Mouse (Mus musculus): ENCODE results near the gene Dbx2. TPM values are rescaled to one million over a fixed set of nuclear protein-coding genes. Genes with fewer than 3 reads are reported as not detected.

Dbx2 gene
- total and polyA plus RNA-seq, 3 experiments, result 0.04 to 0.15 TPM; not detected in 1

- no peaks in the 10 kb centered on the region for H3K9me3 ChIP-seq (replicated peaks; ENCODE audit: insufficient read depth, low read length)
- H3K27me3 ChIP-seq (ENCODE audit: control insufficient read depth in 1 of 2, insufficient read depth in 2 of 2, low read length in 2 of 2), result no peaks in the 10 kb centered on the region
- no peaks in the 10 kb centered on the region for H3K79me2 ChIP-seq (ENCODE audit: control insufficient read depth, insufficient read depth, low read length, poor library complexity)
- peaks cover 17 to 19% of the 10 kb centered on the region in 2 experiments; a peak in 3 of 4 replicates for H3K4me1 ChIP-seq (ENCODE audit: control insufficient read depth in 1 of 2, insufficient read depth in 2 of 2, low read length in 2 of 2)
- no peak overlapping the region for H3K9ac ChIP-seq (ENCODE audit: control insufficient read depth, low read depth, low read length, poor library complexity, severe bottlenecking)
- DNase-seq (ENCODE audit: low read depth, low spot score), result no peak
- peaks cover 0 to 6% of the 10 kb centered on the region in 2 experiments; a peak in 2 of 4 replicates for H3K36me3 ChIP-seq (ENCODE audit: control insufficient read depth in 1 of 2, insufficient read depth in 2 of 2, low read length in 2 of 2)
- H3K27ac ChIP-seq (ENCODE audit: control insufficient read depth, low read depth, low read length), result no peak overlapping the region
- TF ChIP-seq HCFC1 (IDR thresholded peaks at IDR 0.05; ENCODE audit: low read depth, low read length) (no peak), MAX (IDR thresholded peaks at IDR 0.05; ENCODE audit: low read length) (no peak), SMC3 (IDR thresholded peaks at IDR 0.05; ENCODE audit: low read depth, low read length) (no peak), POLR2A (IDR thresholded peaks at IDR 0.05; ENCODE audit: control insufficient read depth in 1 of 2, insufficient read depth in 1 of 2, low read depth in 1 of 2, low read length in 2 of 2, poor library complexity in 1 of 2) (no peak), NRF1 (IDR thresholded peaks at IDR 0.05; ENCODE audit: insufficient read depth, low read depth, low read length, poor library complexity, severe bottlenecking) (no peak), MYC (IDR thresholded peaks at IDR 0.05; ENCODE audit: low read depth, low read length) (no peak), USF2 (IDR thresholded peaks at IDR 0.05; ENCODE audit: borderline replicate concordance in 1 of 2, insufficient read depth in 1 of 2, low read depth in 1 of 2, low read length in 2 of 2) (no peak), EP300 (IDR thresholded peaks at IDR 0.05; ENCODE audit: low read depth in 1 of 2, low read length in 2 of 2) (no peak), NELFE (IDR thresholded peaks at IDR 0.05; ENCODE audit: low read depth, low read length) (no peak), CTCF (IDR thresholded peaks at IDR 0.05 in 2 of 3, conservative IDR thresholded peaks at IDR 0.05 in 1 of 3; ENCODE audit: control insufficient read depth in 1 of 3, insufficient read depth in 1 of 3, low read depth in 2 of 3, low read length in 3 of 3, poor library complexity in 1 of 3, severe bottlenecking in 1 of 3) (no peak), ELF1 (IDR thresholded peaks at IDR 0.05; ENCODE audit: low read depth, low read length) (no peak), USF1 (IDR thresholded peaks at IDR 0.05; ENCODE audit: low read depth, low read length) (no peak), TAL1 (IDR thresholded peaks at IDR 0.05; ENCODE audit: low read length) (no peak), RAD21 (IDR thresholded peaks at IDR 0.05; ENCODE audit: low read depth, low read length) (no peak), RCOR1 (IDR thresholded peaks at IDR 0.05; ENCODE audit: low read depth, low read length) (no peak), CHD2 (IDR thresholded peaks at IDR 0.05; ENCODE audit: low read length) (no peak), TCF12 (IDR thresholded peaks at IDR 0.05; ENCODE audit: low read depth, low read length) (no peak), CHD1 (IDR thresholded peaks at IDR 0.05; ENCODE audit: low read depth, low read length) (no peak), ZC3H11A (IDR thresholded peaks at IDR 0.05; ENCODE audit: low read depth, low read length) (no peak), JUND (IDR thresholded peaks at IDR 0.05; ENCODE audit: low read depth, low read length) (no peak)
- H3K4me3 ChIP-seq (ENCODE audit: control insufficient read depth in 1 of 2, insufficient read depth in 1 of 2, low read depth in 2 of 2, low read length in 2 of 2), result no peak overlapping the region
These were observed 19.4 kb upstream of the Dbx2 start for GRCm38 (mm10) chr15:95675176-95675575.

GRCm38 (mm10) chr15:95667209-95667608 is 11.4 kb upstream of the Dbx2 start:
- peaks cover 0 to 13% of the 10 kb centered on the region in 2 experiments; a peak in 2 of 4 replicates for H3K36me3 ChIP-seq (ENCODE audit: control insufficient read depth in 1 of 2, insufficient read depth in 2 of 2, low read length in 2 of 2)
- no peaks in the 10 kb centered on the region for H3K79me2 ChIP-seq (ENCODE audit: control insufficient read depth, insufficient read depth, low read length, poor library complexity)
- H3K27me3 ChIP-seq (ENCODE audit: control insufficient read depth in 1 of 2, insufficient read depth in 2 of 2, low read length in 2 of 2), result no peaks in the 10 kb centered on the region
- no peak for DNase-seq (ENCODE audit: low read depth, low spot score)
- no peaks in the 10 kb centered on the region for H3K9me3 ChIP-seq (replicated peaks; ENCODE audit: insufficient read depth, low read length)
- H3K4me1 ChIP-seq (ENCODE audit: control insufficient read depth in 1 of 2, insufficient read depth in 2 of 2, low read length in 2 of 2), result peaks cover 2 to 5% of the 10 kb centered on the region in 2 experiments; a peak in 3 of 4 replicates
- H3K9ac ChIP-seq (ENCODE audit: control insufficient read depth, low read depth, low read length, poor library complexity, severe bottlenecking), result no peak overlapping the region
- no peak overlapping the region for H3K27ac ChIP-seq (ENCODE audit: control insufficient read depth, low read depth, low read length)
- TF ChIP-seq POLR2AphosphoS2 (IDR thresholded peaks at IDR 0.05; ENCODE audit: low read length) (no peak), UBTF (IDR thresholded peaks at IDR 0.05; ENCODE audit: borderline replicate concordance, insufficient read depth, low read depth, low read length) (no peak), SMC3 (IDR thresholded peaks at IDR 0.05; ENCODE audit: low read depth, low read length) (no peak), EP300 (IDR thresholded peaks at IDR 0.05; ENCODE audit: low read depth in 1 of 2, low read length in 2 of 2) (no peak), KAT2A (conservative IDR thresholded peaks at IDR 0.05; ENCODE audit: low read depth, low read length) (no peak), ZC3H11A (IDR thresholded peaks at IDR 0.05; ENCODE audit: low read depth, low read length) (no peak), POLR2AphosphoS5 (IDR thresholded peaks at IDR 0.05; ENCODE audit: borderline replicate concordance, low read depth, low read length) (no peak), MEF2A (IDR thresholded peaks at IDR 0.05; ENCODE audit: extremely low read depth, insufficient replicate concordance, low read depth, low read length, poor library complexity, severe bottlenecking) (no peak), HCFC1 (IDR thresholded peaks at IDR 0.05; ENCODE audit: low read depth, low read length) (no peak), E2F4 (IDR thresholded peaks at IDR 0.05; ENCODE audit: borderline replicate concordance, low read depth, low read length) (no peak), ZMIZ1 (IDR thresholded peaks at IDR 0.05; ENCODE audit: low read depth, low read length) (no peak), MXI1 (IDR thresholded peaks at IDR 0.05; ENCODE audit: low read depth, low read length) (no peak)
- no peak overlapping the region for H3K4me3 ChIP-seq (ENCODE audit: control insufficient read depth in 1 of 2, insufficient read depth in 1 of 2, low read depth in 2 of 2, low read length in 2 of 2)

All from MEL (cell line).